Mouse (Mus musculus): ENCODE results near the gene Tlk2. TPM values are rescaled to one million over a fixed set of nuclear protein-coding genes. Genes with fewer than 3 reads are reported as not detected.
"Not testable (repeated sequence)": the region's sequence is repeated elsewhere in the genome, so short reads cannot be mapped to it uniquely, and the experiment has no call there.

Tlk2 gene
- 10 to 100 TPM; 46.9 to 51.2 TPM for total RNA-seq (2021)
- long read RNA-seq, transcript Tlk2-204 (22 exons, 3,699 nt) = major isoform, 7 of 16 reads
- long read RNA-seq, partial matches to known transcripts = 0 of 16 reads
- long read RNA-seq, other reads (novel, unspliced or antisense) = 7 of 16 reads

DNA sequence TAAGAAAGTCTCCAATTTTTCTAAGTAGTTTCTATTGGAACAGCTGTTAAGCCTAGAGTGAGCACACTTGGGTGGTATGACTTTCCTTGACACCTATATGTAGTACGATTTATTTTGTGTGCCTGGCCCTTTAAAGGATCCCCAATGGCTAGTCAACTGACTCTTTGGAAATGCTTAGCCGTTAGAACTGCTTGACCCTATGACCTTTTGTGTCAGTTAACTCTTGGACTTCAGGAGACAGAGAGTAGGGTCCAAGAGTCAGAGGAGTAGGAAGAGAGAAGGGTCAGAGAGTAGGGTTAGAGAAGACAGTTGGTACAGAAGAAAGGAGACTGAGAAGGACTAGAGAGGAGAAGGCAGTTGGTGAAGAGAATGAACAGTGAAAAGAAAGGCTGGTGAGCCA lies at the start of gene Tlk2:
Tlk2 (plus strand) TSS at position 292 of the 400 bp plus-strand sequence.
- no peak for DNase-seq (ENCODE audit: low spot score in 2 of 2)

DNA sequence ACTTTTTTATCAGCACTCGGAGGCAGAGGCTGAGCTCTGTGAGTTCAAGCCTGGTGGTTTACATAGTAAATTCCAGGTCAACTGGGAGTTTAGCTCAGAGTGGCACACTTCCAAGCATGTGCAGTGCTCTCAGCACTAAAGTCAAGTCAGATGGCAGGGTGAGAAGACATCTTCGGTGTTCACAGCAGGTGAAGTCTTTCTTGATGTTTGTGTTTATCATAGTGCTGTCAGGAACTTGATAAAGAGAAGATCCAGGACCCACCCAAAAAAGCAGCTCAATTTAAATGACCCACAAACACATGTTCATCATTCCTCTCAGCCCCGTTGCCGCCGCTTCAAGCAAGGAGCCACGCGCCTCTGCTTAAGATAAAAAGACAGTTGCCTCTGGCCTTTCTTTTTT lies 42.9 kb upstream of the Tlk2 start:
- DNase-seq (ENCODE audit: low spot score in 2 of 2) = no peak

DNA sequence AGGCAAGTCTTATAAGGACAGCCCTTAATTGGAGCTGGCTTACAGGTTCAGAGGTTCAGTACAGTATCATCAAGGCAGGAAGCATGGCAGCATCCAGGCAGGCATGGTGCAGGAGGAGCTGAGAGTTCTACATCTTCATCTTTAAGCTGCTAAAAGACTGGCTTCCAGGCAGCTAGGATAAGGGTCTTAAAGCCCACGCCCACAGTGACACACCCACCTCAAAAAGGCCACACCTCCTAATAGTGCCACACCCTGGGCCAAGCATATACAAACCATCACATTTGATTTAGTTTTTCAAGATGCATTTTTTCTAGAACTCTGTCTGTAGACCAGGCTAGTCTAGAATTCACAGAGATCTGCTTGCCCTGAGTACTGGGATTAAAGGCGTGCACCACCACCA lies 41.4 kb upstream of the Tlk2 start:
- not testable (repeated sequence) for DNase-seq (ENCODE audit: low spot score in 2 of 2)

DNA sequence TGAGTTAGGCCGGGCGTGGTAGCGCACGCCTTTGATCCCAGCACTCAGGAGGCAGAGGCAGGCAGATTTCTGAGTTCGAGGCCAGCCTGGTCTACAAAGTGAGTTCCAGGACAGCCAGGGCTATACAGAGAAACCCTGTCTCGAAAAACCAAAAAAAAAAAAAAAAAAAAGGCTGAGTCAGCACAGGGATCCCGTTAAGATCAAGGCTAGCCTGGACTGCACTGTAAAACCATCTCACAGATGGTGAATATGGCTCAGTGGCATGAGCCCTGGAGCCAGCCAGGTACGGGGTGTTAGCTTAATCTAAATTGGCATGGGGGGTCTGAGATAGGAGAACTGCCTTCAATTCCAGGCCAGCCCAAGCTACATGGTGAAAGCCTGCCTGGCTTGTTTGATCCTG lies 38.1 kb upstream of the Tlk2 start:
- not testable (repeated sequence) for DNase-seq (ENCODE audit: low spot score in 2 of 2)

DNA sequence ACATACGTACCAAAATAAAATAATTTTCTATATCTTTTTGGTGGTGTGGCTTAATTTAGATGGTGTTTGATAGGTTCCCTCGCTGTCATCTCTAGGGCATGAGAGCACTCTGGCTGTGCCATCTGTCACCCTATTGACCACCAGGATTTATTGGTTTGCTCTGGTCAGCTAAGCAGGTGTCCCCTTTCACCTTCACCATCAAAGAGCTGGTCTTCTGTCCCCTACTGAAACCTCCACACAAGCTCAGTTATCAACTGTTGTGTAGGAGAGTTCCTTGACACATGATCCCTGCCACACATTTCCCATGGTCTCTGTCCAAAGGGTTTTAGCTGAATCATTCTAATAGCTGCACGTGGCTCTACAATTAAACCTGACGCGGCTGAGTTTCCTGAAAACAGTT lies 37.5 kb upstream of the Tlk2 start:
- DNase-seq (ENCODE audit: low spot score in 2 of 2) = no peak

DNA sequence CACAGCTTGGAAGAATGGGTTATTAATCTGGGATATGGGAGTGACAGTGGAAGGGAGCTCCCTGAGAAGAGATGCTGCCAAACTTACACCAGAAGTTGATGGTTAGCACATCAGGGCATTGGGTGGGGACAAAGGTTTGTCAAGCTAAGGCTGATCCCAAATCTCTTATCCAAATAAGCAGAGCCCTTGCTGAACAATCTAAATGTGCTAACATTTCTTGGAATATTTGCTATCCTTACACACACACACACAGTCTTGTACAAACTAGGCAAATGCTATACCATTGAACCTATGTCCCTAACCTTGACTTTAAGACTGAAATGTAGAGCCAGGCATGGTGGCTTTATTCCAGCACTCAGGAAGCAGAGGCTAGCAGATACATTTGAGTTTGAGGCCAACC lies 35.0 kb upstream of the Tlk2 start:
- DNase-seq (ENCODE audit: low spot score in 2 of 2) = no peak

DNA sequence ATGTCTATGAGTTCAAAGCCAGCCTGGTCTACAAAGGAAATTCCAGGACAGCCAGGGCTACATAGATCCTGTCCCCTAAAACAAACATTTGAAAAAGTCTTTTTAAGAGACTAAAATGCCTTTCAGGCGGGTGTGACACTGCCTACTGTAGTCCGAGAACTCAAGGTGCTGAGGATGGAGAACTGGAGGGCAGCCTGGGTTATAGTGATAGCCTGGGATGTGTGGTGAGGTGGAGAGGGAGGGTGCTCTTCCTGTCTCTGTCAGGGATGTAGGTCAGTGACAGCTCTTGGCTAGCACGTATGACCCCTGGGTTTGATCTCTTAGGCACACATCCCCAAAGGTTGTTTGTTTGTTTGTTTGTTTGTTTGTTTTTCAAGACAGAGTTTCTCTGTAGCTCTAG lies 34.5 kb upstream of the Tlk2 start:
- no peak for DNase-seq (ENCODE audit: low spot score in 2 of 2)

DNA sequence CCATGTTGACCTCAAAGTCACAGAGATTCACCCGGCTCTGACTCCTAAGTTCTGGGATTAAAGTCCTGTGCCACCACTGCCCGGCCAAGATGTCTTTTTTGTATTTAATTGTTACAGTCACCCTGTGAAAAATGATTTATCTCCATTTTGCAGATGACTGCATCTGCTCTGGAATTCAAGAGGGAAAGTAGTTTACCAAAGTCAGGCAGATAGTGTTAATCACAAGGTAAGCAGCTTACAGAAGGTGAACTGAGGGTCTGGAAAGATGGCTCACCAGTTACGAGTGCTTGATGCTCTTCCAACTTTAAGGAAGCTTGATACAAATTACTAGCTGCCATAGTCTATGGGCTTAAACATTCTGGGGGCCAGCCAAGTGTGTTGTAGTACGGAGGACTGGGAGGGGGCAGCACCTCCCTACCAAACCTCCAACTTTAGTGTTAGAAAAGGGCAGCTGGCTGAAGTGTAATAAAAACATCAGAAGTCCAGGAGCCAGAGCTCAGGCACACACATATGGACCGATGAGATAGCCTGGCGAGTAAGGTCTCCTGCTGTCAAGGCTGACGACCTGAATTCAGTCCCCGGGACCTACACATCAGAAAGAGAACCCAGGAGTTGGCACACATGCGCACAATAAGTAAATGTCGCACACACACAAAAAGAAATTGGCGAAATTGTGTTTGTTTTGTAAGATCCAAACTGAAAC lies 33.9 kb upstream of the Tlk2 start:
- no peak for DNase-seq (ENCODE audit: low spot score in 2 of 2)

DNA sequence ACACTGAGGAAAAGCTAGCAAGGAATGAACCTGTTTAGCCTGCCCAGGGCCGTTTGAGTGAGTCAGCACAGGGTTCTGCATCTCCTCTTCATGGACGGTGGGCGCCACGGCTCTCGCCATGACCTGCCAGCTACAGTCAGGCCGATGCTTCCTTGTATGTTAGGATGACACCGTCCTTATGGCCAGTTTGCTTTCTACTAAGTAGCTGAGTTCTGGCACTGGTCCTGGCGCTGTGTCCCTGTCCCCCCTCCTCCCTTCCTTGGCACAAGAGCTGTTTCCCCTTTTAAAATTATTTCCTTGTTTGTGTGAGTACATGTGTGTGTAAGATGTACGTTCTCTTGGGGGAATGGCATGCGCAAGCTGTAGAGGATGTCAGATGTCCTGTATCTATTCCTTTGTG lies 33.4 kb upstream of the Tlk2 start:
- no peak for DNase-seq (ENCODE audit: low spot score in 2 of 2)

DNA sequence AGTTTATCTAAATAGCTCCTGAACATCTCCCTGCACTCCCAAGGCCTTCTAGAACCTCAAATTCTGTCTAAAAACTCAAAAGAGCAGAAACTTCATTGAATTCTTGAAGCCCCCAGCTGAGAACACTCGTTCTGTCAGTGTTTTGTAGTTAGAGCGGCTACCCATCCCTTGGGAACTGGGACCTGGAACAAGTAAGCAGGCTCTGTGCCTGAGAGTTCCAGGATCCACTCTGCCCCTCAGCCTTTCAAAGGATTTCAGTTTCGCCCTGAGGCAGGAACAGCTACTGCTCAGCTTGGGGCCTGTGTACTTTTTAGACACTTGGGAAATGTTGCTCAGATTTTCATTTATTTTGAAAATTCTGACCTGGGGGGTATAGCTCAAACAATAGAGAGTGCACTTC lies 32.0 kb upstream of the Tlk2 start, which contains the start of gene Gm10842:
Gm10842 (plus strand) TSS at position 301 of the 400 bp plus-strand sequence.
- DNase-seq (ENCODE audit: low spot score in 2 of 2) = no peak

DNA sequence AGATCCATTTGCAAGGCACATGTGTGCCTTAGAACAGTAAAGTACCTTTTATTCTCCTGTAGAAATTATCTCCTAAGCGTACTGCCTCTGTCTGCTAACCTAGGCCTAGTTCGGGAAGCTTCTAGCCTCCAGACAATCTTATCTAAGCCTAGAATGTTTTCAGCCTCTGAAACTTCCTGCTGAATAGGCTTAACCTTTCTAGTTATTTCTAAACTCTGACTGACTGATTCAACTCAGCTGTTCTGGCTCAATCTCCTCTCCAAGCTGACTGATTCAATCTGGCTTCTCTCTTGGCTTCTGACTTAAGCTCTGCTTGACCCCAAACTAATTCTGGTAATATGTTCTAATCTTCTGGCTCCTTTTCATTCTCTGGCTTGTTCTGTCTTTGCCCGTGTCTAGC lies 29.3 kb upstream of the Tlk2 start:
- no peak for DNase-seq (ENCODE audit: low spot score in 2 of 2)

DNA sequence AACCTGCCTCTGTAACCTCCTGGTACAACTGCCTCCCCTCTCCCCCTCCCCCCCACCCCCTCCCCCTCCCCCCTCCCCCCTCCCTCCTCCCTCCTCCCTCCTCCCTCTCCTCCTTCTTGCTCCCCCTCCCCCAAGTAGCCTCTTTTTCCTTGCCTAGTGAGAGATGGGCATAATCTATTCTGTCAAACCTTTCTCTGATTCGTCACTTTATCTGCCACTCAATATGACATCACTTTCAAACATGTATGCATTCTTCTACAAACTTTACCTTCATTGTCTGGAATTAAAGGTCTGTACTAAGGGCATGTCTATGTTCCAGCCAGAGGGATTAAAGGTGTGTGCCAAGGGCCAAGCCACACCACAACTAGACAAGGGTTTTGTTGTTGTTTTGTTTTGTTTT lies 28.8 kb upstream of the Tlk2 start:
- DNase-seq (ENCODE audit: low spot score in 2 of 2) = no peak

DNA sequence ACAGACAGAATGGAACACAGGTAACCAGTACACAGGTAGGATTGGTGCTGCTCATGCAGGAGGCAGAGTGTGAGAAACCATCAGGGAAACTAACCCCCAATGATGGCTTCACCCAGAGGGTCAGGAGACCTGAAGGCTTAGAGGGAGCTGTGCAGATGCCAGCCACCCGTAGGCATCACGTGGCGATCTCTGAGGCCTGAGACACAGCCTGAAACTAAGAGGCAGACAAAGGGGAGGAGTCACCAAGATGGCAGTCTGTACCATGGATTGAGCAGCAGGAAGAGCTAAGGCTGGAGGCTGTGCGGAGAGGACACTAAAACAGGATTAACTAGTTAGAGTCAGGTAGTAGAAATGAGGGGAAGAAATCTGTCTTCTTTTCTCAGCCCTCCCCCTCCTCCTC lies 27.9 kb upstream of the Tlk2 start:
- DNase-seq (ENCODE audit: low spot score in 2 of 2) = no peak

DNA sequence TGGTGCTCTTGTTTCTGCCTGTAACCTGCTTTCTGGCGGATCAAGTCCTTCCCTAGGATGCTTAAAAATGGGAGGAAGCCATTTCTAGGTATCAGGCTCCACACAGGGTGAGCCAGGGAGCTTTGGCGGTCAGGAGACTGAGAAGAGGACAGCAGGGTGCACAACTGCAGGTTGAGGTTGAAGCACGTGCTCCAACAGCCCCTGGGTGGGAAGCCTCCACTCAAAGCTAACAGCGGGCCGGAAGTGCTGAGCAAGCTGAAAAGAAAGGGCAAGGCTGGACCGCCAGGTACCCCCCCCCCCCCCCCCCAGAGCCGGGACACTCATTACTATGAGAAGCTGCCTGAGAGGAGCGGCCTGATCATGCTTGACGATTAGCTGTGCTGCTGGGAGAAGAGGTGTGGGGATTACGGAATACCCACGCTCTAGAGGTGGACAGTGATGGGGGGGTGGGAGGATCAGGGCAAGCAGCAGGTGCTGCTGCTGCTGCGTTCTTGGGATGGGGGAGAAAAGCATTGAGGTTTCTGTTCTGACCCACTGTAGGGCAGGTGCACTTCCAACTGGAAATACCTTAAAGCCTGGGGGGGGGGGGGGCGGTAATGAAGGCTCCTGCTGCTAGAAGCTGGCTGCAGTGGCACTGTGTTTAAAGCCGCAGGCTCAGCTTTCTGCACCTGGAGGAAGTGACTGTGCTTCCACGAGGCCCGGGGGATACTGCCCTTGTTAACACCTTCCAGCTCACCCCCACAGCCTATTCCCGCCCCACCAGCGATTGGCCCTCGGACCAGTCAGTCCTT lies 27.2 kb upstream of the Tlk2 start:
- no peak for DNase-seq (ENCODE audit: low spot score in 2 of 2)

DNA sequence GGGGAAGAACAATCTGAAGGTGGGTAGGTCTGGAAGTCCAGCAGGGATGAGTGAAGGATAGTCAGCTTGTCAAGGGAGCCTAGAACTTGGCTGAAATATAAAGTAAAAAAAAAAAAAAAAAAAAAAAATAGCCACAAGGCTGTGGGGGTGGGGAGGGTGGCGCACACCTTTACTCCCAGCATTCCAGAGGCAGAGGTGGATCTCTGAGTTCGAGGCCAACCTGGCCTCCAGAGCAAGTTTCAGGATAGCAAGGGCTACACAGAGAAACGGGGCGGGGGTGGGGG lies 26.6 kb upstream of the Tlk2 start:
- DNase-seq (ENCODE audit: low spot score in 2 of 2) = no peak

DNA sequence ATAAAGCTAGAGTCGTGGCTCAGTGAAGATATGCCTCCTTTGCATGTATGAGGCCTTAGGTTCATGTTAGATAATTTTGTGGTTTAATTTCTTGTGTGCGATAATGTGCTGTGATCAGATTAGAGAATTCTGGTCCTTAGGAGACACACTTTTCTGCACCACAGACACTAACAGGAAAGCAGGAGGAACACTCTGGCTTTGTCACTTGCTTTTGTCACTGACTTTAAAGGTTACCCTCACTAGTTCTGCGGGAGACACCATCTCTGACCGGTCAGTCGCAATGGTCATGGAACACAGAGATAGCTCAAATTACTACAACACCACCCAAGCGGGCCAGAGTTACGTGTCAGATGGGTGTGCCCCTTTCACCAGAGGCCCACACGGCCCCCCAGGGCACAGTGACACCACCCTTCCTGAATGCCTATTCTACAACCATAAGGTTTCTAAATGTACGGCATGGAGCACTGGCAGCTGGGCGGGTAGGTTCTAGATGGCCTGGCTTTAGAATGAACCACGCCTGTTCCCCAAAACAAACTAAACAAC lies 26.2 kb upstream of the Tlk2 start:
- DNase-seq (ENCODE audit: low spot score in 2 of 2) = no peak

DNA sequence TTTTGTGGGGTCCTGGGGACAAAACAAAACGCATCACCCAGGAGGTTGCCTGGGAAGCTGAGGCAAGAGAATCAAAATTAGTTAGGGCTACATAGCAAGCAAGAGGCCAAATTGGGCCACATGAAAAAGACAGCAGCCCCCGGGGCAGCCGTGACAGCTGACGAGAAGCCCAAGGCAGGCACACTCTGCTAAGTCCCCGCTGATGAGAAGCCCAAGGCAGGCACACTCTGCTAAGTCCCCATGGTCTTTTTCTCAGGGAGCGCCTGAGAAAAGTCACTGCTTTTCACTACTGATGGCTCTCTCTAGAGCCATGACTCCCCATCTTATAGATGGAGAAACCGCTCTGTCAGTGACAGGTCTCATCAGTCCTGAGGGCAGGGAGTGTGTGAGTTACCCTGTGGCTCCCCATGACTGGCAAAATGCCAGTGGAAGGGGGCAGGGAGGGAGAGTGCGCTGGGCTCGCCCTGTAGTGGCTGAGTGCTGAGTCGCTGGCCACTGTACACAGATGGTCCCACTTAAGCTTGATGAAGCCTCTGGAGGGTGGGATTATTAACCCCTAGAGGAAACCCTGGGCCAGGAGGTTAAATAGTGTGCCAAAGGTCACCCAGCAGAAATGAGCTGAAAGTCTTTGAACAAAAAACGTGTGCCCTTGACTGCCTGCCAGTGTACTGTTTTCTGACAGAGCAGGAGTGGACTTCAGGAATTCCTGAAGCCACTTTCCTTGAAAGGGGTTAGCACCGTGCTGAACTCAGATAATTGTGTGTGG lies 25.4 kb upstream of the Tlk2 start:
- no peak for DNase-seq (ENCODE audit: low spot score in 2 of 2)

DNA sequence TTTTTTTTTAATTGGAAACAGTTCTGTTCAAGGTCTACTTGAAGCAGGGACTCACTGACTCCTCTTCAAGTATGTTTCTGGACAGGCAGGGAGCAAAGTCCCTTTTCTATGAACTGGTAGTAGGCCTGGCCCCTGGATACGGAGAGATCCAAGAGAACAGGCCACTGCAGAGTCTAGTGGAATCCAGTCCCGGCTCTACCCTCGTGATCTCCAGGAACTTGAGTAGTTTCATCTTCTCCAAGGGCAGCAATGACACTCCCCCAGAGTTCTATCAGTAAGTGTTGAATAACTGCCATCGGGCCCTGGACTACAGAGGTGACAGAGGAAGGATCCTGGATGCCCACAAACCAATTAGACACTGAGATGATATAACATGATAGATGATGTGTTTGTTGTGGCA lies 22.7 kb upstream of the Tlk2 start:
- no peak for DNase-seq (ENCODE audit: low spot score in 2 of 2)

DNA sequence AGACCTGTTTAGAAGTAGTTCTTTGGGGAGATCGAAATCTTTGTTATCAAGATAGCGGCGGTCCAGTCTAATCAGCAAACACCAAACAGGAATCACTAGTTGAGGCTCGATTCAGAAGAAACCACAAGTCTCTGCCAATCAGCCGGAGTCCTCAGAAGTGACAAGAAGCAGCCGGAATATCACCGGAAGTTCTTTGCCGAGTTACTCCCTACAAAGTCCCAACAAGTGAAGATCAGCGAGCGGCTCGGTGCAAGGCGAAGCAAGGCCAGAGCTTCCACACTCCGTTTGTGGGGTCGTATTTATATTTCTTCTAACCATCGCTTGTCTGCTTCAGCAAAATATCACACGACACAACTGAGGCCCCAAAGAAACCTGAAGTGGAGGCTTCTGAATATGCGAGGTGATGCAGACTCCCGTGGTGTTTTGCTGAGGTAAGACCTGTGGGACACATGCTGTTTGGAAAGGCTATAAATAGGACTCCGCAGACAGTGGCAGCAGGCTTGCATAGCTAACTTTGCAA lies 21.8 kb upstream of the Tlk2 start:
- no peak for DNase-seq (ENCODE audit: low spot score in 2 of 2)

DNA sequence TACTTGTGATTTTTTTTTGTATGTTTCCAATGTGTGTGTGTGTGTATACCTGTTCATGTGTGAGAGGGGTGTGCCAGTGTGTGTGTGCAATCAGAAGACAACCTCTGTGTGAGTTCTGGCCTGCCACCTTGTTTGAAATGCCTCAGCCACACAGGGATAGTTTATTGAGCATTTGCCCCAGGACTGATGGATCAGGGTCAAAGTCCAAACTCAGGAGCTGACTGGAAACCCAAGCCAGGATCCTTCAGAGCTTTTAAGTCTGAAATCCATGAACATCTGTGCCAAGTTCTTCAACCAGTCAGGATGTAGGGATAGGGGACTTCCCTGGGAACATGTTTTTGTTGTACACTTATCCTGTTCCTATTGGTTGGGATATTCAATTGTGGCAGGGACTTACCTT lies 20.6 kb upstream of the Tlk2 start:
- no peak for DNase-seq (ENCODE audit: low spot score in 2 of 2)

DNA sequence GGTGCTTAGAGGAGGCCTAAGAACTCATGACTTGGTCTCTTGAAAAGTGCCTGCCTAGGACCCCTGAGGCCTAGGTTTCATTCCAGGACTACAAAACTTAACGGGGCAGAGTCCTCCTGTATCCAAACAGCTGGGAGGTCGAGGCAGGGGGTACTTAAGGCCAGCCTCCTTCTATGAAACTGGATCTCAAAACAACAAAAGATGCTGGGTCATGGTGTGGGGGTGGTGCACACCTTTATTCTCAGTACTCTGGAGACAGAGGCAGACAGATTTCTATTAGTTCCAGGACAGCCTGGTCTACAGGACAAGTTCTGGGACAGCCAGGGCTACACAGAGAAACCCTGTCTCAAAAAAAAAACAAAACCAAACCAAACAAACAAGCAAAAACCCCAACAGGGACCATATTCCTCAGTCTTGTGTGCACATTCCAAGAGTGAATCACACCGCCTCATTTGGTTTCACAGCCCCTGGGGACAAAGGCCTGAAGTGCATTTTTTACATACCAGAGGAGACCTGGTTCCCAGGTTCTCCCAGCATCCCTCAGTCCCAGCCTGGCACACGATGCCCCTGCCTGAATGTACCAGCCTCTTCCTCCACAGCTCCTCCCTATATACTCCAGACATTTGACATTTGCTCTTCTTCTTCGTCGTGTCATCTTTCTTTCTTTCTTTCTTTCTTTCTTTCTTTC lies 18.8 kb upstream of the Tlk2 start:
- no peak for DNase-seq (ENCODE audit: low spot score in 2 of 2)

Measured in layer of hippocampus, postnatal 10 days (tissue).